Mouse (Mus musculus) kidney, adult 2 months (tissue): ENCODE results near the gene Il12b. TPM values are rescaled to one million over a fixed set of nuclear protein-coding genes. Genes with fewer than 3 reads are reported as not detected.
A peak's percentile ranks its signal among the peaks of the same experiment; 100 is the strongest.

Experiments used
- DNase-seq: peaks from one replicate; pipeline ENCODE4 v3.0.0; 2021
- H3K27ac ChIP-seq: fragments of 200-500 bp; 2 replicates; pipeline ENCODE4 v1.5.1; 2012; ENCODE audit warnings: low read depth, low read length, control low read depth, inconsistent platforms; ENCODE audit not compliant: insufficient read depth
- H3K27me3 ChIP-seq: fragments of 200-500 bp; replicated peaks from 2 replicates; pipeline ENCODE4 v1.6.1; 2012; ENCODE audit warnings: mild to moderate bottlenecking, moderate library complexity, low read length, inconsistent platforms; ENCODE audit not compliant: control insufficient read depth, insufficient read depth
- H3K36me3 ChIP-seq: fragments of 200-500 bp; 2 replicates; pipeline ENCODE4 v1.6.1; 2012; ENCODE audit warnings: mild to moderate bottlenecking, moderate library complexity, low read length, inconsistent platforms; ENCODE audit not compliant: control insufficient read depth, insufficient read depth
- H3K4me1 ChIP-seq: fragments of 200-500 bp; 2 replicates; pipeline ENCODE4 v1.6.1; 2011; ENCODE audit warnings: low read length; ENCODE audit not compliant: control insufficient read depth, insufficient read depth
- H3K4me3 ChIP-seq: fragments of 200-500 bp; 2 replicates; pipeline ENCODE4 v1.5.1; 2011; ENCODE audit warnings: mild to moderate bottlenecking, low read depth, low read length, control low read depth; ENCODE audit not compliant: insufficient read depth
- CTCF ChIP-seq: fragments of 200-500 bp; conservative IDR thresholded peaks from 2 replicates; pipeline ENCODE4 v1.5.1; 2011; ENCODE audit warnings: low read depth, mild to moderate bottlenecking, control low read depth, low read length, moderate library complexity, mixed read lengths; ENCODE audit not compliant: insufficient read depth, insufficient read length
- POLR2A ChIP-seq: fragments of 200-500 bp; IDR thresholded peaks from one replicate; pipeline ENCODE4 v1.6.1; 2011; ENCODE audit warnings: low read depth, low read length, control low read depth
- WGBS: fragments of 180-500 bp; shearing (Covaris S2); methylation state at CpG from one replicate; pipeline ENCODE4 v1.1.7; 2018; 5-methylcytosine and 5-hydroxymethylcytosine counted together
- polyA plus RNA-seq: library from polyadenylated mRNA; depleted of rRNA; stranded (reverse); fragments of >200 nt; gene quantifications from 2 replicates; pipeline ENCODE4 v1.2.3, GENCODE M21; 2012

The Il12b gene
- polyA plus RNA-seq, 1 experiment: 0.11 TPM

- Histone ChIP-seq H3K36me3 (no peaks in the 10 kb centered on the region), H3K27me3 (no peaks in the 10 kb centered on the region), H3K4me1 (no peaks in the 10 kb centered on the region; the same call in 1 of the 2 replicates), H3K27ac (no peak overlapping the region), H3K4me3 (no peak overlapping the region)
- TF ChIP-seq POLR2A (no peak), CTCF (no peak)
- 50% methylated on average over 3 of the region's 3 CpGs for WGBS
- no peak for DNase-seq
These were observed 10.6 kb downstream of the Il12b start for GRCm38 (mm10) chr11:44410413-44410812.

- Histone ChIP-seq H3K4me1 (no peaks in the 10 kb centered on the region), H3K27me3 (no peaks in the 10 kb centered on the region), H3K27ac (no peak overlapping the region), H3K36me3 (no peaks in the 10 kb centered on the region), H3K4me3 (no peak overlapping the region)
- TF ChIP-seq POLR2A: no peak
- TF ChIP-seq CTCF: peak; percentile 43; the same call in 1 of the 2 replicates
- 62% methylated on average over 8 of the region's 8 CpGs for WGBS
- DNase-seq: peak; percentile 11
These were observed 12.4 kb downstream of the Il12b start for GRCm38 (mm10) chr11:44412276-44412675.

GRCm38 (mm10) chr11:44413371-44413770, 13.5 kb downstream of the Il12b start:
- TF ChIP-seq CTCF (no peak), POLR2A (no peak)
- no peaks in the 10 kb centered on the region for H3K36me3 ChIP-seq
- DNase-seq: no peak
- no peaks in the 10 kb centered on the region for H3K27me3 ChIP-seq
- peaks cover 4% of the 10 kb centered on the region; the same call in 1 of the 2 replicates for H3K4me1 ChIP-seq
- H3K27ac ChIP-seq: no peak overlapping the region
- no peak overlapping the region for H3K4me3 ChIP-seq
- WGBS: 94% methylated on average over 3 of the region's 3 CpGs

GRCm38 (mm10) chr11:44414605-44415004, 14.7 kb downstream of the Il12b start:
- no peak overlapping the region for H3K4me3 ChIP-seq
- no peak for DNase-seq
- no peak overlapping the region for H3K27ac ChIP-seq
- H3K36me3 ChIP-seq: no peaks in the 10 kb centered on the region
- H3K4me1 ChIP-seq: peaks cover 4% of the 10 kb centered on the region; the same call in 1 of the 2 replicates
- WGBS: 81% methylated on average over 3 of the region's 3 CpGs
- no peak for TF ChIP-seq POLR2A
- no peak for TF ChIP-seq CTCF
- no peaks in the 10 kb centered on the region for H3K27me3 ChIP-seq

- no peak overlapping the region for H3K27ac ChIP-seq
- H3K36me3 ChIP-seq: no peaks in the 10 kb centered on the region
- DNase-seq: no peak
- no peaks in the 10 kb centered on the region for H3K27me3 ChIP-seq
- 73% methylated on average over 1 of the region's 1 CpGs for whole genome bisulfite sequencing
- TF ChIP-seq POLR2A (no peak), CTCF (no peak)
- H3K4me3 ChIP-seq: no peak overlapping the region
- H3K4me1 ChIP-seq: peaks cover 4% of the 10 kb centered on the region; the same call in 1 of the 2 replicates
These were observed 17.5 kb downstream of the Il12b start for GRCm38 (mm10) chr11:44417403-44417802.

- TF ChIP-seq CTCF (no peak), POLR2A (no peak)
- no peaks in the 10 kb centered on the region for H3K27me3 ChIP-seq
- no peak overlapping the region for H3K27ac ChIP-seq
- peaks cover 1% of the 10 kb centered on the region; the same call in 1 of the 2 replicates for H3K4me1 ChIP-seq
- 68% methylated on average over 10 of the region's 10 CpGs for WGBS
- H3K36me3 ChIP-seq: no peaks in the 10 kb centered on the region
- no peak overlapping the region for H3K4me3 ChIP-seq
- DNase-seq: no peak
These were observed 22.7 kb downstream of the Il12b start for GRCm38 (mm10) chr11:44422337-44423111.

- H3K27me3 ChIP-seq: no peaks in the 10 kb centered on the region
- no peak overlapping the region for H3K4me3 ChIP-seq
- no peak for TF ChIP-seq CTCF
- TF ChIP-seq POLR2A: no peak
- no peak for DNase-seq
- no peak overlapping the region for H3K27ac ChIP-seq
- 57% methylated on average over 6 of the region's 6 CpGs for WGBS
- no peaks in the 10 kb centered on the region for H3K36me3 ChIP-seq
- H3K4me1 ChIP-seq: no peaks in the 10 kb centered on the region
These were observed 23.4 kb downstream of the Il12b start for GRCm38 (mm10) chr11:44423261-44423660.

GRCm38 (mm10) chr11:44423955-44424354, 24.1 kb downstream of the Il12b start:
- TF ChIP-seq POLR2A (no peak), CTCF (no peak)
- Histone ChIP-seq H3K4me1 (no peaks in the 10 kb centered on the region), H3K27me3 (no peaks in the 10 kb centered on the region), H3K27ac (no peak overlapping the region), H3K36me3 (no peaks in the 10 kb centered on the region), H3K4me3 (no peak overlapping the region)
- no peak for DNase-seq
- WGBS: 62% methylated on average over 5 of the region's 5 CpGs
